Mouse (Mus musculus) heart, postnatal 36 days (tissue): ENCODE measurements at regions not wholly inside any gene's neighbourhood (a gene's known extent, or its start where the extent isn't known, plus 50 kb on each side); places are given as distances from the start of the nearest gene placed in this dataset.

Experiments
- DNase-seq, 2 experiments: peaks; one replicate each; pipeline ENCODE4 v3.0.0; 2021 to 2022
- intact Hi-C: fragments of 180-260 bp; cut with DNase I; formaldehyde crosslinking; loops from one replicate; pipeline ENCODE4 v1.15.1; 2025

- intact Hi-C loops = no loop called here
- DNase-seq = no peak
Observed at GRCm38 (mm10) chr7:83075159-83075952, 208.2 kb downstream of the Mex3b start.

GRCm38 (mm10) chr7:83077035-83077918 is 210.1 kb downstream of the Mex3b start:
- intact Hi-C loops = no loop called here
- DNase-seq = no peak

- intact Hi-C loops = no loop called here
- DNase-seq = no peak
Observed at GRCm38 (mm10) chr7:83077919-83078265, 210.8 kb downstream of the Mex3b start.

- DNase-seq = no peak
- intact Hi-C loops = no loop called here
Observed at GRCm38 (mm10) chr7:83078695-83079094, 211.6 kb downstream of the Mex3b start.

GRCm38 (mm10) chr7:83079842-83080241 is 212.7 kb downstream of the Mex3b start:
- intact Hi-C loops = no loop called here
- DNase-seq = no peak

GRCm38 (mm10) chr7:83084496-83085082 is 217.5 kb downstream of the Mex3b start:
- DNase-seq = no peak
- intact Hi-C loops = no loop called here

GRCm38 (mm10) chr7:83085547-83086158 is 218.5 kb downstream of the Mex3b start:
- intact Hi-C loops = no loop called here

GRCm38 (mm10) chr7:83087408-83087807 is 220.3 kb downstream of the Mex3b start:
- intact Hi-C loops = no loop called here
- no peak for DNase-seq

More at GRCm38 (mm10) chr7:83085547-83086158, 218.5 kb downstream of the Mex3b start:
- no peak for DNase-seq

GRCm38 (mm10) chr7:83088125-83088524 is 221.0 kb downstream of the Mex3b start:
- intact Hi-C loops = no loop called here

GRCm38 (mm10) chr7:83089330-83089982 is 222.3 kb downstream of the Mex3b start:
- intact Hi-C loops = no loop called here
- DNase-seq = no peak

More at GRCm38 (mm10) chr7:83088125-83088524, 221.0 kb downstream of the Mex3b start:
- no peak for DNase-seq

- DNase-seq = no peak
- intact Hi-C loops = no loop called here
Observed at GRCm38 (mm10) chr7:83093923-83094355, 226.8 kb downstream of the Mex3b start.

GRCm38 (mm10) chr7:83094899-83095298 is 227.8 kb downstream of the Mex3b start:
- DNase-seq = no peak
- intact Hi-C loops = no loop called here

GRCm38 (mm10) chr7:83095593-83095992 is 228.5 kb downstream of the Mex3b start:
- no peak for DNase-seq
- intact Hi-C loops = no loop called here

- no peak for DNase-seq
- intact Hi-C loops = no loop called here
Observed at GRCm38 (mm10) chr7:83104426-83104825, 237.3 kb downstream of the Mex3b start.

- intact Hi-C loops = no loop called here
- no peak for DNase-seq
Observed at GRCm38 (mm10) chr7:83105672-83106071, 238.5 kb downstream of the Mex3b start.

- intact Hi-C loops = no loop called here
- DNase-seq = no peak
Observed at GRCm38 (mm10) chr7:83111217-83111823, 244.2 kb downstream of the Mex3b start.

- intact Hi-C loops = no loop called here
- no peak for DNase-seq
Observed at GRCm38 (mm10) chr7:83116487-83116886, 249.4 kb downstream of the Mex3b start.

GRCm38 (mm10) chr7:83117065-83117464 is 249.9 kb downstream of the Mex3b start:
- DNase-seq = no peak
- intact Hi-C loops = no loop called here

- intact Hi-C loops = loop anchor here (2.0 to 10.0 kb wide), 3 partner anchors 369 to 423 kb away; no protein-coding TSS in a partner anchor
- DNase-seq = no peak
Observed at GRCm38 (mm10) chr7:83126196-83126595, 259.1 kb downstream of the Mex3b start.

- peak; percentile 11 to 15 for DNase-seq
- intact Hi-C loops = no loop called here
Observed at GRCm38 (mm10) chr7:83140216-83140615, 273.1 kb downstream of the Mex3b start.
